ENCODE assay signal across 14 mouse cellular contexts in the genomic region with DNA sequence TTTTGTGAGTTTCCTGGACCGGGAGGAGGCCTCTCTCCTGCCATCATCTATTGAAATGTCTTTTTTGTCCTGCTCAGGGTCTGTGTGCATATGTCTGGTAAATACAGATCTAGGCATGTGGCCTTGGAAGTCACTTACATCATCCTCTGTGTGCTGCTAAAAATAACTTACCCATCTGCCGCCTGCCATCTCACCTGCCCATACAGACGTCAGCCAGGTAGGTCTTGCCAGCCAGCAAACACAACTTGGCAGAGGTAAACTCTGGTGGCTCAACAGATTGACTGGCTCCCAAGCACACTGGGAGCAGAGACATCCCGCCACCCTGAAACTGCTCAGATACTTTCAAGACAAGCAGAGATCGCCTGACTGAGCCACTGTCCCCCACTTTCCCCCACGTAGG.
"Had no signal": no experiment of that assay in that cellular context is flagged by ENCODE, and none has a peak within 500 bp of the region (broad histone marks: within the 10 kb centered on the region; RNA-seq: fewer than 3 reads in every experiment).

No protein-coding gene starts in this region.

- H3K9me3 ChIP-seq: limb, embryonic 13.5 days; midbrain, embryonic 10.5 days; neural tube, embryonic 12.5 days; stomach, embryonic 15.5 days had no signal

- H3K4me1 ChIP-seq: midbrain, embryonic 10.5 days; neural tube, embryonic 12.5 days; stomach, embryonic 15.5 days had no signal

- H3K4me3 ChIP-seq: limb, embryonic 13.5 days; midbrain, embryonic 10.5 days; neural tube, embryonic 12.5 days; stomach, embryonic 15.5 days had no signal

- H3K27me3 ChIP-seq: limb, embryonic 13.5 days; neural tube, embryonic 12.5 days; stomach, embryonic 15.5 days had no signal

- H3K27ac ChIP-seq: limb, embryonic 13.5 days; midbrain, embryonic 10.5 days; neural tube, embryonic 12.5 days; stomach, embryonic 15.5 days had no signal

- H3K36me3 ChIP-seq: limb, embryonic 13.5 days; midbrain, embryonic 10.5 days; neural tube, embryonic 12.5 days; stomach, embryonic 15.5 days had no signal

- H3K4me2 ChIP-seq: limb, embryonic 13.5 days; liver, embryonic 11.5 days; lung, embryonic 14.5 days; neural tube, embryonic 12.5 days; stomach, embryonic 15.5 days had no signal

- H3K9ac ChIP-seq: limb, embryonic 13.5 days; lung, embryonic 14.5 days; neural tube, embryonic 12.5 days; stomach, embryonic 15.5 days had no signal

- DNase-seq: kidney, postnatal 10 days; kidney, postnatal 4 days; layer of hippocampus, postnatal 36 days; lung, embryonic 14.5 days; lung, postnatal 10 days; lung, postnatal 4 days; midbrain, embryonic 14.5 days; retina, postnatal 1 day; thymus, postnatal 36 days had no signal
